Mouse (Mus musculus): ENCODE results near the gene Mtss1l.

Mtss1l gene

GRCm38 (mm10) chr8:110741816-110742451 is 20.7 kb downstream of the Mtss1l start:
- DNase-seq: no peak

- DNase-seq: no peak
Measured at GRCm38 (mm10) chr8:110742452-110742818, 21.2 kb downstream of the Mtss1l start.

GRCm38 (mm10) chr8:110745162-110745561 is 23.9 kb downstream of the Mtss1l start:
- DNase-seq: no peak

GRCm38 (mm10) chr8:110746661-110747060 is 25.4 kb downstream of the Mtss1l start:
- no peak for DNase-seq

GRCm38 (mm10) chr8:110749500-110750170 is 28.4 kb downstream of the Mtss1l start:
- DNase-seq: peak; percentile 47

GRCm38 (mm10) chr8:110750269-110750668 is 29.0 kb downstream of the Mtss1l start:
- DNase-seq: no peak

- no peak for DNase-seq
Measured at GRCm38 (mm10) chr8:110751490-110751889, 30.2 kb downstream of the Mtss1l start.

- no peak for DNase-seq
Measured at GRCm38 (mm10) chr8:110754713-110755112, 33.4 kb downstream of the Mtss1l start.

- no peak for DNase-seq
Measured at GRCm38 (mm10) chr8:110755511-110756170, 34.4 kb downstream of the Mtss1l start.

- DNase-seq: no peak
Measured at GRCm38 (mm10) chr8:110756196-110756595, 34.9 kb downstream of the Mtss1l start.

- DNase-seq: no peak
Measured at GRCm38 (mm10) chr8:110760280-110760940, 39.1 kb downstream of the Mtss1l start.

- no peak for DNase-seq
Measured at GRCm38 (mm10) chr8:110761185-110761584, 39.9 kb downstream of the Mtss1l start.

- no peak for DNase-seq
Measured at GRCm38 (mm10) chr8:110761988-110762387, 40.7 kb downstream of the Mtss1l start.

- DNase-seq: no peak
Measured at GRCm38 (mm10) chr8:110764671-110765070, 43.4 kb downstream of the Mtss1l start.

- no peak for DNase-seq
Measured at GRCm38 (mm10) chr8:110767261-110767660, 46.0 kb downstream of the Mtss1l start.

- no peak for DNase-seq
Measured at GRCm38 (mm10) chr8:110772452-110772851, 51.2 kb downstream of the Mtss1l start.

- DNase-seq: no peak
Measured at GRCm38 (mm10) chr8:110774047-110774446, 52.8 kb downstream of the Mtss1l start.

GRCm38 (mm10) chr8:110774725-110775124 is 53.4 kb downstream of the Mtss1l start:
- DNase-seq: no peak

- DNase-seq: peak; percentile 11
Measured at GRCm38 (mm10) chr8:110775316-110775715, 54.0 kb downstream of the Mtss1l start.

- DNase-seq: no peak
Measured at GRCm38 (mm10) chr8:110775721-110776120, 54.4 kb downstream of the Mtss1l start.

- no peak for DNase-seq
Measured at GRCm38 (mm10) chr8:110776335-110776734, 55.1 kb downstream of the Mtss1l start.

- DNase-seq: no peak
Measured at GRCm38 (mm10) chr8:110779924-110780718, 58.8 kb downstream of the Mtss1l start.

GRCm38 (mm10) chr8:110785366-110785765 is 64.1 kb downstream of the Mtss1l start:
- no peak for DNase-seq

Measured in thymus, postnatal 25 days (tissue).